Mouse (Mus musculus) liver, embryonic 15.5 days (tissue): ENCODE results near the gene Hspb8. TPM values are rescaled to one million over a fixed set of nuclear protein-coding genes. Genes with fewer than 3 reads are reported as not detected.

Experiments used
- polyA plus RNA-seq: library from polyadenylated mRNA; unstranded; fragments of >200 nt; fragmentation: Nextera tagmentation; extraction: Ambion mirVana; gene quantifications from 2 replicates; pipeline ENCODE4 v1.2.1, GENCODE M21; 2015

The Hspb8 gene
- polyA plus RNA-seq, 1 experiment from 2014 or later, result 3.4 TPM

Other genes starting within 250 kb of the Hspb8 start
- gene Ccdc60, start 133.9 kb downstream of the Hspb8 start, polyA plus RNA-seq, result 0.03 TPM in 1 of 2 replicates, not detected in the other
- 0.33 and 0.37 TPM in 2 replicates for gene Srrm4, start 169.0 kb upstream of the Hspb8 start, polyA plus RNA-seq